Mouse (Mus musculus): Measurements from ENCODE around the gene Hist1h2bf.
"Not testable (repeated sequence)": the region's sequence is repeated elsewhere in the genome, so short reads cannot be mapped to it uniquely, and the experiment has no call there.

- TF ChIP-seq POLR2A (IDR thresholded peaks at IDR 0.05; ENCODE audit: extremely low read depth, insufficient read depth, low read length), result peak; percentile 61
- TF ChIP-seq CTCF (IDR thresholded peaks at IDR 0.05; ENCODE audit: low read depth, low read length), result not testable (repeated sequence)
Observed at GRCm38 (mm10) chr13:23585442-23586098, 11.6 kb upstream of the Hist1h2bf start.
